Mouse (Mus musculus) heart, postnatal 10 days (tissue): ENCODE results near the gene Tent5c. TPM values are rescaled to one million over a fixed set of nuclear protein-coding genes. Genes with fewer than 3 reads are reported as not detected.
"Not testable (repeated sequence)": the region's sequence is repeated elsewhere in the genome, so short reads cannot be mapped to it uniquely, and the experiment has no call there.

Source experiments
- DNase-seq, 2 experiments: peaks; one replicate each; pipeline ENCODE4 v3.0.0; 2021
- intact Hi-C: fragments of 180-260 bp; cut with DNase I; formaldehyde crosslinking; loops from one replicate; pipeline ENCODE4 v1.15.1; 2025
- total RNA-seq, 2 experiments: library from RNA; stranded (reverse); gene quantifications; 2 replicates each; pipeline ENCODE4 v1.2.3; 2021

Tent5c gene
- total RNA-seq, 2 experiments from 2014 or later: 20.8 to 44.2 TPM

GRCm38 (mm10) chr3:100443798-100444500 lies 45.2 kb downstream of the Tent5c start:
- intact Hi-C loops: no loop called here
- no peak for DNase-seq

- DNase-seq: no peak
- intact Hi-C loops: no loop called here
Observed at GRCm38 (mm10) chr3:100442499-100442898, 46.6 kb downstream of the Tent5c start.

GRCm38 (mm10) chr3:100440754-100441153 lies 48.4 kb downstream of the Tent5c start:
- no peak for DNase-seq
- intact Hi-C loops: no loop called here

- intact Hi-C loops: no loop called here
- DNase-seq: peak in 1 of 2 experiments; percentile 30
Observed at GRCm38 (mm10) chr3:100440009-100440408, 49.1 kb downstream of the Tent5c start.

- DNase-seq: no peak
- intact Hi-C loops: no loop called here
Observed at GRCm38 (mm10) chr3:100439088-100439487, 50.0 kb downstream of the Tent5c start.

GRCm38 (mm10) chr3:100438461-100439002 lies 50.6 kb downstream of the Tent5c start:
- DNase-seq: no peak
- intact Hi-C loops: no loop called here

GRCm38 (mm10) chr3:100436756-100437155 lies 52.4 kb downstream of the Tent5c start:
- intact Hi-C loops: no loop called here
- DNase-seq: no peak

GRCm38 (mm10) chr3:100431705-100432104 lies 57.4 kb downstream of the Tent5c start:
- DNase-seq: no peak
- intact Hi-C loops: no loop called here

GRCm38 (mm10) chr3:100430731-100431130 lies 58.4 kb downstream of the Tent5c start:
- intact Hi-C loops: no loop called here
- DNase-seq: no peak

GRCm38 (mm10) chr3:100430101-100430500 lies 59.0 kb downstream of the Tent5c start:
- no peak for DNase-seq
- intact Hi-C loops: no loop called here

GRCm38 (mm10) chr3:100429667-100430066 lies 59.5 kb downstream of the Tent5c start:
- DNase-seq: no peak
- intact Hi-C loops: no loop called here

GRCm38 (mm10) chr3:100427548-100427947 lies 61.6 kb downstream of the Tent5c start:
- intact Hi-C loops: no loop called here
- no peak for DNase-seq

- intact Hi-C loops: loop anchor here (2.0 to 5.0 kb wide), 2 partner anchors 146 to 265 kb away; partner anchors contain the start of gene Man1a2
- DNase-seq: peak; percentile 52 to 74
Observed at GRCm38 (mm10) chr3:100422392-100423167, 66.5 kb downstream of the Tent5c start.

GRCm38 (mm10) chr3:100421354-100421753 lies 67.8 kb downstream of the Tent5c start:
- intact Hi-C loops: loop anchor here (5.0 kb wide), 1 partner anchor 266 kb away; the partner anchor contains the start of gene Man1a2
- DNase-seq: no peak

GRCm38 (mm10) chr3:100420691-100421056 lies 68.5 kb downstream of the Tent5c start:
- intact Hi-C loops: loop anchor here (5.0 kb wide), 1 partner anchor 267 kb away; the partner anchor contains the start of gene Man1a2
- DNase-seq: no peak

GRCm38 (mm10) chr3:100419962-100420690 lies 69.0 kb downstream of the Tent5c start:
- intact Hi-C loops: loop anchor here (5.0 kb wide), 1 partner anchor 267 kb away; the partner anchor contains the start of gene Man1a2
- DNase-seq: no peak

GRCm38 (mm10) chr3:100418387-100418786 lies 70.7 kb downstream of the Tent5c start:
- no peak for DNase-seq
- intact Hi-C loops: no loop called here

- intact Hi-C loops: no loop called here
- no peak for DNase-seq
Observed at GRCm38 (mm10) chr3:100417772-100418311, 71.3 kb downstream of the Tent5c start.

GRCm38 (mm10) chr3:100415671-100416070 lies 73.5 kb downstream of the Tent5c start:
- intact Hi-C loops: no loop called here
- DNase-seq: no peak

GRCm38 (mm10) chr3:100413586-100413985 lies 75.5 kb downstream of the Tent5c start:
- intact Hi-C loops, DNase-seq: not testable (repeated sequence)
